Mouse (Mus musculus): ENCODE measurements at regions not wholly inside any gene's neighbourhood (a gene's known extent, or its start where the extent isn't known, plus 50 kb on each side); places are given as distances from the start of the nearest gene placed in this dataset.

GRCm38 (mm10) chr4:81966054-81966623 is 523.5 kb upstream of the Mpdz start:
- no peak for DNase-seq (ENCODE audit: low spot score)

- no peak for DNase-seq (ENCODE audit: low spot score)
Measured at GRCm38 (mm10) chr4:81963112-81963511, 520.5 kb upstream of the Mpdz start.

- no peak for DNase-seq (ENCODE audit: low spot score)
Measured at GRCm38 (mm10) chr4:81962586-81962985, 520.0 kb upstream of the Mpdz start.

GRCm38 (mm10) chr4:81960552-81961534 is 518.2 kb upstream of the Mpdz start:
- no peak for DNase-seq (ENCODE audit: low spot score)

- DNase-seq (ENCODE audit: low spot score), result no peak
Measured at GRCm38 (mm10) chr4:81956926-81957694, 514.5 kb upstream of the Mpdz start.

- DNase-seq (ENCODE audit: low spot score), result no peak
Measured at GRCm38 (mm10) chr4:81953023-81953422, 510.4 kb upstream of the Mpdz start.

GRCm38 (mm10) chr4:81937384-81937783 is 494.8 kb upstream of the Mpdz start:
- no peak for DNase-seq (ENCODE audit: low spot score)

GRCm38 (mm10) chr4:81930956-81931355 is 488.3 kb upstream of the Mpdz start:
- DNase-seq (ENCODE audit: low spot score), result peak; percentile 29

- DNase-seq (ENCODE audit: low spot score), result no peak
Measured at GRCm38 (mm10) chr4:81928581-81929244, 486.1 kb upstream of the Mpdz start.

- DNase-seq (ENCODE audit: low spot score), result no peak
Measured at GRCm38 (mm10) chr4:81927176-81927714, 484.6 kb upstream of the Mpdz start.

GRCm38 (mm10) chr4:81926662-81927141 is 484.1 kb upstream of the Mpdz start:
- DNase-seq (ENCODE audit: low spot score), result no peak

- DNase-seq (ENCODE audit: low spot score), result no peak
Measured at GRCm38 (mm10) chr4:81925611-81926010, 483.0 kb upstream of the Mpdz start.

- no peak for DNase-seq (ENCODE audit: low spot score)
Measured at GRCm38 (mm10) chr4:81924120-81924519, 481.5 kb upstream of the Mpdz start.

GRCm38 (mm10) chr4:81922876-81923275 is 480.3 kb upstream of the Mpdz start:
- no peak for DNase-seq (ENCODE audit: low spot score)

- no peak for DNase-seq (ENCODE audit: low spot score)
Measured at GRCm38 (mm10) chr4:81914971-81915370, 472.4 kb upstream of the Mpdz start.

GRCm38 (mm10) chr4:81913296-81913695 is 470.7 kb upstream of the Mpdz start:
- DNase-seq (ENCODE audit: low spot score), result no peak

GRCm38 (mm10) chr4:81912653-81913052 is 470.0 kb upstream of the Mpdz start:
- no peak for DNase-seq (ENCODE audit: low spot score)

GRCm38 (mm10) chr4:81899961-81900540 is 457.4 kb upstream of the Mpdz start:
- no peak for DNase-seq (ENCODE audit: low spot score)

GRCm38 (mm10) chr4:81898661-81899060 is 456.0 kb upstream of the Mpdz start:
- DNase-seq (ENCODE audit: low spot score), result no peak

GRCm38 (mm10) chr4:81897451-81897850 is 454.8 kb upstream of the Mpdz start:
- no peak for DNase-seq (ENCODE audit: low spot score)

- DNase-seq (ENCODE audit: low spot score), result peak; percentile 6
Measured at GRCm38 (mm10) chr4:81868941-81869340, 426.3 kb upstream of the Mpdz start.
